Mouse (Mus musculus): ENCODE measurements around the gene Rgs9bp. TPM values are rescaled to one million over a fixed set of nuclear protein-coding genes. Genes with fewer than 3 reads are reported as not detected.

Rgs9bp gene
- polyA plus RNA-seq, 1 experiment from 2014 or later, result 0.06 TPM

Other genes with a start within 250 kb of the Rgs9bp start
- 17.7 and 19.4 TPM in 2 replicates for gene Faap24, start 188.7 kb downstream of the Rgs9bp start, polyA plus RNA-seq (2015; fragmentation: Nextera tagmentation; extraction: Ambion mirVana)
- 34.7 and 36.4 TPM in 2 replicates for gene Cep89, start 188.5 kb downstream of the Rgs9bp start, polyA plus RNA-seq (2015; fragmentation: Nextera tagmentation; extraction: Ambion mirVana)
- gene Slc7a9, start 136.8 kb downstream of the Rgs9bp start, polyA plus RNA-seq (2015; fragmentation: Nextera tagmentation; extraction: Ambion mirVana), result not detected in 2 replicates
- 0.37 and 0.63 TPM in 2 replicates for gene Tdrd12, start 47.8 kb downstream of the Rgs9bp start, polyA plus RNA-seq (2015; fragmentation: Nextera tagmentation; extraction: Ambion mirVana)
- gene Nudt19, start 29.3 kb downstream of the Rgs9bp start, polyA plus RNA-seq (2015; fragmentation: Nextera tagmentation; extraction: Ambion mirVana), result 93.0 and 102 TPM in 2 replicates
- 18.4 and 19.0 TPM in 2 replicates for gene Ankrd27, start 662 bp upstream of the Rgs9bp start, polyA plus RNA-seq (2015; fragmentation: Nextera tagmentation; extraction: Ambion mirVana)
- gene Pdcd5, start 61.9 kb upstream of the Rgs9bp start, polyA plus RNA-seq (2015; fragmentation: Nextera tagmentation; extraction: Ambion mirVana), result 233 and 236 TPM in 2 replicates
- gene Dpy19l3, start 168.9 kb upstream of the Rgs9bp start, polyA plus RNA-seq (2015; fragmentation: Nextera tagmentation; extraction: Ambion mirVana), result 42.4 and 44.6 TPM in 2 replicates
- 11.3 and 13.5 TPM in 2 replicates for gene Zfp507, start 217.4 kb upstream of the Rgs9bp start, polyA plus RNA-seq (2015; fragmentation: Nextera tagmentation; extraction: Ambion mirVana)